27 mouse cellular contexts compared by ENCODE assay signal in genomic region chr4:139235556-139235955, GRCm38 (mm10). TPM values are rescaled to one million over a fixed set of nuclear protein-coding genes. Genes with fewer than 3 reads are reported as not detected.
A peak's percentile ranks its signal among the peaks of the same experiment; 100 is the strongest.
DNase-seq lines count a peak whose midpoint lies in the region; ATAC-seq and TF ChIP-seq lines count a peak whose summit lies in the region.
"Had no signal": no experiment of that assay in that cellular context is flagged by ENCODE, and none has a peak within 500 bp of the region (broad histone marks: within the 10 kb centered on the region; RNA-seq: fewer than 3 reads in every experiment).

No protein-coding gene starts in this region.

- H3K4me2 ChIP-seq in liver, embryonic 12.5 days = no peak overlapping the region
- H3K4me2 ChIP-seq: embryonic facial prominence, embryonic 12.5 days; forebrain, embryonic 13.5 days; forebrain, embryonic 15.5 days had no signal

- no peak overlapping the region for H3K4me3 ChIP-seq in heart, embryonic 10.5 days
- H3K4me3 ChIP-seq in embryonic fibroblast, embryonic 13.5 days (ENCODE audit: insufficient read depth, low read length) = no peak overlapping the region
- no peak overlapping the region for H3K4me3 ChIP-seq in liver, embryonic 12.5 days
- H3K4me3 ChIP-seq: embryonic facial prominence, embryonic 10.5 days; embryonic facial prominence, embryonic 12.5 days; erythroblast, embryonic 14.5 days; forebrain, embryonic 10.5 days; forebrain, embryonic 13.5 days; forebrain, embryonic 15.5 days had no signal

- no peak for DNase-seq in heart, embryonic 10.5 days (ENCODE audit: low spot score)
- DNase-seq in heart, adult 18-20 months = no peak
- DNase-seq in 416B (ENCODE audit: low read depth) (peak; percentile 64), NIH3T3 (ENCODE audit: low read depth) (peak; percentile 72)
- DNase-seq in embryo, embryonic 10.5 days (ENCODE audit: low spot score) = no peak
- DNase-seq: adrenal gland, adult 8-10 months; adrenal gland, postnatal 25 days; B cell, adult 2 months; cerebellum, adult 11 months; cerebellum, adult 18-20 months; cerebellum, adult 8-10 months; cerebellum, adult 9-11 months; cerebellum, postnatal 14 days; cerebellum, postnatal 36 days; forebrain, postnatal 0 days had no signal

- H3K27ac ChIP-seq in heart, embryonic 10.5 days = 0 out of 2 replicates have a peak overlapping the region, but pooled peaks have one; percentile 7
- peak overlapping the region; percentile 58; the same call in 1 of the 2 replicates for H3K27ac ChIP-seq in embryonic fibroblast, embryonic 13.5 days (ENCODE audit: insufficient read depth, low read length)
- no peak overlapping the region for H3K27ac ChIP-seq in liver, embryonic 12.5 days
- H3K27ac ChIP-seq: embryonic facial prominence, embryonic 10.5 days; embryonic facial prominence, embryonic 12.5 days; forebrain, embryonic 10.5 days; forebrain, embryonic 13.5 days; forebrain, embryonic 15.5 days had no signal

- no peak for ATAC-seq in granulocyte monocyte progenitor cell, adult 5-6 weeks (replicated peaks; ENCODE audit: poor library complexity, severe bottlenecking)
- ATAC-seq in liver, embryonic 12.5 days = no peak
- ATAC-seq: CD4-positive, CD25-positive, alpha-beta regulatory T cell, adult 4 months; forebrain, embryonic 13.5 days; forebrain, embryonic 15.5 days; forebrain, postnatal 0 days had no signal

- H3K27me3 ChIP-seq in heart, embryonic 10.5 days (ENCODE audit: insufficient read depth, poor library complexity, severe bottlenecking) = no peaks in the 10 kb centered on the region
- no peaks in the 10 kb centered on the region for H3K27me3 ChIP-seq in liver, embryonic 12.5 days (replicated peaks)
- H3K27me3 ChIP-seq: CH12.LX; embryonic facial prominence, embryonic 12.5 days; forebrain, embryonic 13.5 days; forebrain, embryonic 15.5 days had no signal

- peaks cover 37% of the 10 kb centered on the region for H3K36me3 ChIP-seq in heart, embryonic 10.5 days
- peaks cover 47% of the 10 kb centered on the region for H3K36me3 ChIP-seq in liver, embryonic 12.5 days

- TF ChIP-seq CTCF in embryonic fibroblast, embryonic 13.5 days (IDR thresholded peaks at IDR 0.05; ENCODE audit: borderline replicate concordance, insufficient read depth, low read length) = no peak

- H3K4me1 ChIP-seq in heart, embryonic 10.5 days = peaks cover 70% of the 10 kb centered on the region
- peaks cover 41% of the 10 kb centered on the region for H3K4me1 ChIP-seq in embryonic fibroblast, embryonic 13.5 days (ENCODE audit: control insufficient read depth, insufficient read depth, low read length)
- peaks cover 44% of the 10 kb centered on the region for H3K4me1 ChIP-seq in liver, embryonic 12.5 days

- H3K9me3 ChIP-seq in heart, embryonic 10.5 days = no peaks in the 10 kb centered on the region
- no peaks in the 10 kb centered on the region for H3K9me3 ChIP-seq in liver, embryonic 12.5 days (replicated peaks)
- H3K9me3 ChIP-seq: embryonic facial prominence, embryonic 10.5 days; embryonic facial prominence, embryonic 12.5 days; forebrain, embryonic 10.5 days; forebrain, embryonic 13.5 days; forebrain, embryonic 15.5 days; G1E had no signal

- TF ChIP-seq POLR2A in embryonic fibroblast, embryonic 13.5 days (IDR thresholded peaks at IDR 0.05; ENCODE audit: low read depth, low read length) = no peak

- WGBS in heart, embryonic 10.5 days = 92% methylated on average over 7 of the region's 7 CpGs
- WGBS in liver, embryonic 12.5 days (ENCODE audit: insufficient replicate concordance) = 85% methylated on average over 7 of the region's 7 CpGs

- H3K9ac ChIP-seq in liver, embryonic 12.5 days = no peak overlapping the region
- H3K9ac ChIP-seq: embryonic facial prominence, embryonic 12.5 days; forebrain, embryonic 13.5 days; forebrain, embryonic 15.5 days; forebrain, postnatal 0 days had no signal

RNA-seq across cellular contexts. Expression of gene Capzb, which starts 42.9 kb away (rescaled TPM):
- 450 and 452 TPM in 2 replicates for polyA plus RNA-seq in heart, embryonic 10.5 days (2016; fragmentation: Nextera tagmentation; extraction: Ambion mirVana)
- total RNA-seq in heart, adult 18-20 months (2021) = 100 to 1,000 TPM; 356 to 380 TPM
- 355 and 440 TPM in 2 replicates for polyA plus RNA-seq in embryonic fibroblast, embryonic 13.5 days (2011; ENCODE audit: insufficient read length, low read depth, missing spikeins)
- total RNA-seq in granulocyte monocyte progenitor cell, adult 5-6 weeks (2014; fragmentation: Nextera tagmentation) = 374 and 389 TPM in 2 replicates
- 129 and 155 TPM in 2 replicates for total RNA-seq in granulocyte monocyte progenitor cell, adult 5-6 weeks (2017)
- 208 and 209 TPM in 2 replicates for polyA plus RNA-seq in liver, embryonic 12.5 days (2016; fragmentation: Nextera tagmentation; extraction: Ambion mirVana)

Comparison
In these comparisons a context has a peak if more than half of its experiments do, and no peak if none do; other contexts are left out.
1. DNase-seq: peak in 416B (single experiment) and NIH3T3 (single experiment); none in heart, embryonic 10.5 days (single experiment), heart, adult 18-20 months (0 of 2) and embryo, embryonic 10.5 days (single experiment).